Mouse (Mus musculus) forebrain, postnatal 0 days (tissue): Measurements from ENCODE around the gene Ccdc73. TPM values are rescaled to one million over a fixed set of nuclear protein-coding genes. Genes with fewer than 3 reads are reported as not detected.

ENCODE experiments used
- ATAC-seq: fragments of 200-750 bp; cut with Nextera tagmentation; 2 replicates; pipeline ENCODE4 v1.8.0; 2017; ENCODE audit warnings: mild to moderate bottlenecking, moderate library complexity
- DNase-seq: peaks from one replicate; pipeline ENCODE4 v3.0.0-alpha.2; 2015
- H3K27ac ChIP-seq: fragments of 300-500 bp; sonication (generic); 2 replicates; pipeline ENCODE4 v1.5.1; 2014; ENCODE audit warnings: low read depth, mild to moderate bottlenecking, antibody characterized with exemption, low read length, moderate library complexity, mixed read lengths
- H3K27me3 ChIP-seq: fragments of 300-500 bp; sonication (generic); 2 replicates; pipeline ENCODE4 v1.6.1; 2014; ENCODE audit warnings: mild to moderate bottlenecking, low read length, mixed read lengths; ENCODE audit not compliant: insufficient read depth
- H3K36me3 ChIP-seq: fragments of 300-500 bp; sonication (generic); 2 replicates; pipeline ENCODE4 v1.6.1; 2014; ENCODE audit warnings: mild to moderate bottlenecking, moderate library complexity; ENCODE audit not compliant: insufficient read depth
- H3K4me1 ChIP-seq: fragments of 300-500 bp; sonication (generic); 2 replicates; pipeline ENCODE4 v1.6.1; 2014; ENCODE audit warnings: antibody characterized with exemption; ENCODE audit not compliant: insufficient read depth
- H3K4me2 ChIP-seq: fragments of 300-500 bp; sonication (generic); 2 replicates; pipeline ENCODE4 v1.6.1; 2014; ENCODE audit warnings: low read depth, mild to moderate bottlenecking, moderate library complexity
- H3K4me3 ChIP-seq: fragments of 300-500 bp; sonication (generic); 2 replicates; pipeline ENCODE4 v1.5.1; 2014; ENCODE audit warnings: low read depth, low read length, mixed read lengths
- H3K9ac ChIP-seq: fragments of 300-500 bp; sonication (generic); 2 replicates; pipeline ENCODE4 v1.6.1; 2014; ENCODE audit warnings: mild to moderate bottlenecking
- H3K9me3 ChIP-seq: fragments of 300-500 bp; sonication (generic); 2 replicates; pipeline ENCODE4 v1.6.1; 2016; ENCODE audit warnings: low read length
- CTCF ChIP-seq: sonication (generic); IDR thresholded peaks from 2 replicates; pipeline ENCODE4 v1.5.1; 2016; ENCODE audit warnings: antibody characterized with exemption, control low read depth, low read depth
- WGBS: fragments of 180-500 bp; shearing (Covaris S2); extraction: QIAGEN DNeasy Blood & Tissue Kit; methylation state at CpG from one replicate; pipeline ENCODE4 v1.1.7; 2014; 5-methylcytosine and 5-hydroxymethylcytosine counted together
- polyA plus RNA-seq: library from polyadenylated mRNA; unstranded; fragments of >200 nt; fragmentation: Nextera tagmentation; extraction: Ambion mirVana; gene quantifications from 2 replicates; pipeline ENCODE4 v1.2.1, GENCODE M21; 2015
- total RNA-seq: library from RNA; depleted of rRNA; stranded (reverse); fragments of >200 nt; gene quantifications from 2 replicates; pipeline ENCODE4 v1.2.3, GENCODE M21; 2014

Gene Ccdc73
- total and polyA plus RNA-seq, 2 experiments from 2014 or later = 3.9 TPM; not detected in 1

DNA sequence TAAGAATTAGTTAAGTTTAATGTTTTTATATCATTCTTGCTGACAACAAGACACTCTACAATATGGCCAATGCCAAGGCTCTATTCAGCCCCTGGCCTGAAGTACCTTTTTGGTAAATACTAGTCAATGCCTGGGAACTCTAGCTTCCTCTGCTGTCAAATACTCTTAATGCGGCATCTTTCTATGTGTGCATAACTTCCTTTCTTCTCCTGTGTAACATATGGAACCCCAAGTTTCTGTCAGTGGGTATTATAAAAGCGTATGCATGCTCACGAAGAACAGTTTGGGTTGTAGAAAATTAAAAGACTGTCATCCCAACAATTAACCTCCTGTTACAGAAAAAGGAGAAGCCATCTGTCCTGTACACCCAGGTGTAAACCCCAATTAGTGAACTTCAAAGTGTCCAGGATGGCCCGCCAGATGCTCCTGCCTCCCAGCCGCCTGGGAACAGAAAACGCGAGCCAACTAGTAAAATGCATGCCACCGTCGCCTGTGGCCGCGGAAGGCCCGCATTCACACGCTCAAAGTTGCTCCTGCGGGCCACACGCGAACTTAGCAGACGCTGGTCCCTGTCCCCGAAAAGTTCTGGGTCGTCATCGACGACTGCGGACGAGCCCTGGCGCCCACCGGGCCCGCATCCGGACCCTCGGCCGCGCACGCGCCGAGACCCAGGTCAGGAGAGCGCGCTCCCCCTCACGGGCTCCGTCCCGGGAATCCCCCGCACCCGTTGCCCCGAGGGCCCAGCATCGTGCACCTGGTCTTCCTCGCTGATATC, 148.8 kb downstream of the Ccdc73 start:
- Histone ChIP-seq H3K4me1 (peaks cover 9% of the 10 kb centered on the region), H3K27me3 (no peaks in the 10 kb centered on the region), H3K9me3 (no peaks in the 10 kb centered on the region), H3K9ac (peak overlapping the region; percentile 83), H3K27ac (peak overlapping the region; percentile 81), H3K36me3 (peaks cover 21% of the 10 kb centered on the region), H3K4me3 (peak overlapping the region; percentile 87), H3K4me2 (peak overlapping the region; percentile 66)
- no peak for TF ChIP-seq CTCF
- DNase-seq (no peak), ATAC-seq (peak; percentile 72)
- under 1% methylated on average over 43 of the region's 43 CpGs for WGBS

DNA sequence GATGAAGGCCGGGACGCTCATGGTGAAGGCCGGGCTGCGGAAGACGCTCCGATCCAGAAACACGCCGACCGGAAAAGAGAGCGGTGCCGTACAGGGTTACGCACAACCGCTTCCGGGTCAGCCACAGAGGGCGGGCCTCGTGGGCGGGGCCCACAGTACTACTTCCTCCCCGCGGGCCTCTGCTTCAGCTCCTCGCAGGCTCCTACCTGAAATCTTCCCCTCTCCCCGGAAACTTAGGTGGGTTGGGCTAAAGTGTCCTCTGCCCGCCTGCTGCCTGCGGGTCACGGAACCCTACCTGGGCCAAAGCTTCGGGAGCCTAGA, 149.3 kb downstream of the Ccdc73 start, which contains the start of gene Eif3m:
Eif3m (minus strand) TSS at position 114 of the 321 bp plus-strand sequence.
- peaks cover 9% of the 10 kb centered on the region for H3K4me1 ChIP-seq
- no peak for TF ChIP-seq CTCF
- H3K4me3 ChIP-seq = peak within 1 kb of the TSS; percentile 87
- H3K27me3 ChIP-seq = no peaks in the 10 kb centered on the region
- peak within 1 kb of the TSS; percentile 81 for H3K27ac ChIP-seq
- peak within 1 kb of the TSS; percentile 83 for H3K9ac ChIP-seq
- ATAC-seq = peak; percentile 100
- DNase-seq = peak; percentile 94
- H3K36me3 ChIP-seq = peaks cover 18% of the 10 kb centered on the region
- 0% methylated on average over 25 of the region's 25 CpGs for WGBS
- peak within 1 kb of the TSS; percentile 66 for H3K4me2 ChIP-seq
- no peaks in the 10 kb centered on the region for H3K9me3 ChIP-seq

- no peaks in the 10 kb centered on the region for H3K9me3 ChIP-seq
- ATAC-seq (no peak), DNase-seq (no peak)
- 88% methylated on average over 3 of the region's 3 CpGs for WGBS
- H3K4me3 ChIP-seq = no peak overlapping the region
- no peak overlapping the region for H3K4me2 ChIP-seq
- H3K9ac ChIP-seq = no peak overlapping the region
- peaks cover 11% of the 10 kb centered on the region for H3K36me3 ChIP-seq
- no peak for TF ChIP-seq CTCF
- H3K27ac ChIP-seq = no peak overlapping the region
- H3K27me3 ChIP-seq = no peaks in the 10 kb centered on the region
- peaks cover 9% of the 10 kb centered on the region for H3K4me1 ChIP-seq
These were observed 150.2 kb downstream of the Ccdc73 start for GRCm38 (mm10) chr2:105017802-105018201.

DNA sequence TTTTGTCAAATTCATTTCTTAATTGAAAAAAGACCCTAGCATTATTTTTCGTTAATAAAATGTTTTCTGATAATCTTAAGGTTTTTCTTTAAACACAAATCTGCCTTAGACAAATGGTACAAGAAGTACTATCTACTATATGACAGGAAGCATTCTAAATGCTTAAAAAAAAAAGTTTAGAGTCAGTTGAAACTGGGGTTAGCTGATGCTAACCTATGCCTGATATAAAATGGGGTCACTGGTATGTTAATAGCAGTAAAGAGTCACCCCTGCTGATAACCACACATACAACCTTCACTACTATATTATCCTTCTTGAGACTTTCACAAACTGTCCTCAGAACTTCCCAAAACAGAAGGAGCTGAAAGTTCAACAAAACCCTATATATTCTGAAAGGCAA, 151.9 kb downstream of the Ccdc73 start:
- WGBS = 87% methylated on average over 1 of the region's 1 CpGs
- H3K4me3 ChIP-seq = no peak overlapping the region
- no peak for TF ChIP-seq CTCF
- no peak overlapping the region for H3K4me2 ChIP-seq
- no peak overlapping the region for H3K9ac ChIP-seq
- no peak overlapping the region for H3K27ac ChIP-seq
- no peaks in the 10 kb centered on the region for H3K9me3 ChIP-seq
- H3K27me3 ChIP-seq = no peaks in the 10 kb centered on the region
- H3K4me1 ChIP-seq = peaks cover 9% of the 10 kb centered on the region
- no peaks in the 10 kb centered on the region for H3K36me3 ChIP-seq
- ATAC-seq (no peak), DNase-seq (no peak)

DNA sequence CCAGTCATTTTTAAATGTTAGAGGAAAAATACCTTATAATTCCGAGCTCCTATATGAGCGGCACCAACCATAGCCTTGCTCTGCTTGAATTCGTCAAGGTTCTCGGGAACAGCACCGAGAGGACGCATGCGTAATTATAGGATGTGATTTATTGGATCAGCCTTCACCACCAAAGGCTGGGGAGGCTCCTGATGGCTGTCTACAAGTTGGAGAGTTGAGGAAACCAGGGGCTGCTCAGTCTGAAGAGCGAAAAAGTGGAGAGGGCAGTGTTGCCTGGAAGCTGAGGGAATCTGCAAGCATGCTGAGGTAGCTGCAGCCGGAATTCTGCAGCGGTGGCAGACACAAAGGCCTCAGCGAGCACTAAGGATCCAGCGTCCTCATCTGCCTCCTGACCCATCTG, 153.7 kb downstream of the Ccdc73 start:
- H3K27me3 ChIP-seq = no peaks in the 10 kb centered on the region
- DNase-seq (no peak), ATAC-seq (no peak)
- H3K4me3 ChIP-seq = no peak overlapping the region
- no peaks in the 10 kb centered on the region for H3K9me3 ChIP-seq
- peaks cover 5% of the 10 kb centered on the region; the same call in 1 of the 2 replicates for H3K4me1 ChIP-seq
- H3K4me2 ChIP-seq = no peak overlapping the region
- no peak overlapping the region for H3K27ac ChIP-seq
- no peaks in the 10 kb centered on the region for H3K36me3 ChIP-seq
- TF ChIP-seq CTCF = no peak
- WGBS = 77% methylated on average over 12 of the region's 12 CpGs
- no peak overlapping the region for H3K9ac ChIP-seq

GRCm38 (mm10) chr2:105021836-105022235, 154.2 kb downstream of the Ccdc73 start:
- TF ChIP-seq CTCF = no peak
- Histone ChIP-seq H3K27me3 (no peaks in the 10 kb centered on the region), H3K9me3 (no peaks in the 10 kb centered on the region), H3K4me1 (peaks cover 5% of the 10 kb centered on the region; the same call in 1 of the 2 replicates), H3K4me3 (no peak overlapping the region), H3K27ac (no peak overlapping the region), H3K4me2 (no peak overlapping the region), H3K36me3 (no peaks in the 10 kb centered on the region), H3K9ac (no peak overlapping the region)
- DNase-seq (no peak), ATAC-seq (no peak)
- WGBS = 100% methylated on average over 2 of the region's 2 CpGs

DNA sequence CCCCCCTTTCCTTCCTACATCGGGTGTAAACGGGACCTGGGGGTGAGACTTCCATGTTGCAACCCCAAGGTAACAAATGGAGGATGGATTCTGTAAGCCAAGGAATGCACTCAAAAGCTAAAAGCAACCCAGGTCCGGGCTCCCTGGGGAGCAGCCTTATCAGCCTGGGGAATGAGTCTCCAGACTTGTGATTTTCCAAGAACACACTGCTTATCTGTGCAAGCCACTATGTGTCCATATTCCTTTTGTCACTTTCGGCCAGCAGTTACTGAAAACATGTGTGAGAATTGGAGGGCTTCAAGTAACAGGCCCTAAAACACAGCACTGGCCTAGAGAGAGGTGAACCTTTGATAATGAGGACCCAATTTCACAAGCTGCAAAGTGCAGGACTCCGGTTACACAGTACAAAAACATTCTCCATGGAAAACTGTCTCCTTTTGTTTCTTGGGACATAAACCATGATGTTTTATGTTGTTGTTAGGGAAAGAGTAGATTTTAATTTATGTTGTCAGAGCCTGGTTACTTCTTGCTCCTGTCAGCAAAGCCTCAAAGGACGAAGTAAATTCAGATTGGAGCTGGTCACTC, 155.5 kb downstream of the Ccdc73 start:
- DNase-seq (no peak), ATAC-seq (no peak)
- no peak overlapping the region for H3K27ac ChIP-seq
- H3K4me1 ChIP-seq = no peaks in the 10 kb centered on the region
- no peak overlapping the region for H3K4me2 ChIP-seq
- H3K9me3 ChIP-seq = no peaks in the 10 kb centered on the region
- no peaks in the 10 kb centered on the region for H3K27me3 ChIP-seq
- TF ChIP-seq CTCF = no peak
- 86% methylated on average over 6 of the region's 6 CpGs for WGBS
- no peaks in the 10 kb centered on the region for H3K36me3 ChIP-seq
- no peak overlapping the region for H3K4me3 ChIP-seq
- no peak overlapping the region for H3K9ac ChIP-seq
